Mouse (Mus musculus) heart, adult 2 months (tissue): ENCODE measurements around the gene Rgs9bp. TPM values are rescaled to one million over a fixed set of nuclear protein-coding genes. Genes with fewer than 3 reads are reported as not detected.

Experiments used
- DNase-seq, 2 experiments: peaks; one replicate each; pipeline ENCODE4 v3.0.0; 2021
- H3K27ac ChIP-seq: fragments of 200-600 bp; 2 replicates; pipeline ENCODE4 v1.8.1; 2022
- H3K27me3 ChIP-seq: fragments of 200-500 bp; 2 replicates; pipeline ENCODE4 v1.6.1; 2012; ENCODE audit warnings: mild to moderate bottlenecking, low read length, inconsistent platforms, mixed read lengths; ENCODE audit not compliant: control insufficient read depth, insufficient read depth
- H3K36me3 ChIP-seq: fragments of 200-500 bp; 2 replicates; pipeline ENCODE4 v1.6.1; 2012; ENCODE audit warnings: low read length, inconsistent platforms; ENCODE audit not compliant: control insufficient read depth, insufficient read depth
- H3K4me1 ChIP-seq: fragments of 200-500 bp; 2 replicates; pipeline ENCODE4 v1.6.1; 2011; ENCODE audit warnings: low read length; ENCODE audit not compliant: control insufficient read depth, insufficient read depth
- H3K4me3 ChIP-seq: fragments of 200-600 bp; 2 replicates; pipeline ENCODE4 v1.8.1; 2022
- H3K79me2 ChIP-seq: fragments of 200-500 bp; replicated peaks from 2 replicates; pipeline ENCODE4 v1.6.1; 2012; ENCODE audit warnings: mild to moderate bottlenecking, inconsistent platforms, low read length, moderate library complexity, mixed read lengths; ENCODE audit not compliant: control insufficient read depth, insufficient read depth
- H3K9ac ChIP-seq: fragments of 200-500 bp; 2 replicates; pipeline ENCODE4 v1.6.1; 2012; ENCODE audit warnings: low read depth, mild to moderate bottlenecking, control low read depth, inconsistent platforms, low read length, mixed read lengths
- CTCF ChIP-seq: fragments of 200-600 bp; IDR thresholded peaks from 2 replicates; pipeline ENCODE4 v1.8.1; 2022; ENCODE audit warnings: antibody characterized with exemption, mild to moderate bottlenecking, moderate library complexity
- EP300 ChIP-seq: fragments of 200-500 bp; IDR thresholded peaks from 2 replicates; pipeline ENCODE4 v1.6.1; 2011; ENCODE audit warnings: low read depth, low read length, control low read depth; ENCODE audit not compliant: insufficient read depth
- POLR2A ChIP-seq: fragments of 200-500 bp; IDR thresholded peaks from 2 replicates; pipeline ENCODE4 v1.6.1; 2011; ENCODE audit warnings: mild to moderate bottlenecking, low read depth, low read length, control low read depth; ENCODE audit not compliant: insufficient read depth
- WGBS: fragments of 180-500 bp; shearing (Covaris S2); methylation state at CpG from one replicate; pipeline ENCODE4 v1.1.7; 2018; 5-methylcytosine and 5-hydroxymethylcytosine counted together
- intact Hi-C: fragments of 180-260 bp; cut with DNase I; formaldehyde crosslinking; loops from one replicate; pipeline ENCODE4 v1.15.1; 2025
- polyA plus RNA-seq: library from polyadenylated mRNA; depleted of rRNA; stranded (reverse); fragments of >200 nt; gene quantifications from 2 replicates; pipeline ENCODE4 v1.2.3, GENCODE M21; 2012
- total RNA-seq, 2 experiments: library from RNA; stranded (reverse); gene quantifications; 2 replicates each; pipeline ENCODE4 v1.2.3; 2021

Rgs9bp gene
- total and polyA plus RNA-seq, 3 experiments: 0.05 TPM; not detected in 1

- H3K27ac ChIP-seq: no peak overlapping the region
- no peak for TF ChIP-seq POLR2A
- no peak for TF ChIP-seq CTCF
- no peak for TF ChIP-seq EP300
- H3K4me1 ChIP-seq: peaks cover 1% of the 10 kb centered on the region; the same call in 1 of the 2 replicates
- no peak overlapping the region for H3K4me3 ChIP-seq
- H3K36me3 ChIP-seq: no peaks in the 10 kb centered on the region
- intact Hi-C loops: no loop called here
- DNase-seq: peak in 1 of 2 experiments; percentile 18
- H3K27me3 ChIP-seq: no peaks in the 10 kb centered on the region
- no peaks in the 10 kb centered on the region; the same call in 1 of the 2 replicates for H3K79me2 ChIP-seq
- 78% methylated on average over 10 of the region's 10 CpGs for WGBS
- no peak overlapping the region for H3K9ac ChIP-seq
These were observed 5.4 kb upstream of the Rgs9bp start for GRCm38 (mm10) chr7:35590731-35591191.

DNA sequence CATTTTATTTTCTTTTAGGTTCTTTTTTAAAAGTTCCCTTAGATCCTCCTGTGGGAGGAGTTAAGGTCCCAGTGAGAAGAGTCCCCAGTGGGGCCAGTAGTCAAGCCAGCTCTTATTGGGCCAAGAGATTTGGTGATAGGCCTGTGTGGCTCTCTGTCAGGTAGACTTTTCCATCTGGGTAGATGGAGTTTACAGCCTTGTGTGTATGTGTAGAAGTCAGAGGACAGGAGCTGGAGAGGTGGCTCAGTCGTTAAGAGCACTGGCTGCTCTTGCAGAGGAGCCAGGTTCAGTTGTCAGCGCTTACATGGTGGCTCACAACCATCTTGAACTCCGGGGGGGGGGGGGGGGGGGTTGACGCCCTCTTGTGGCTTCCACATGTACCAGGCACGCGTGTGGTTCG, 4.1 kb upstream of the Rgs9bp start:
- no peak overlapping the region for H3K4me3 ChIP-seq
- H3K27ac ChIP-seq: no peak overlapping the region
- no peak overlapping the region for H3K9ac ChIP-seq
- 73% methylated on average over 7 of the region's 7 CpGs for WGBS
- H3K4me1 ChIP-seq: peaks cover 1% of the 10 kb centered on the region; the same call in 1 of the 2 replicates
- no peaks in the 10 kb centered on the region; the same call in 1 of the 2 replicates for H3K79me2 ChIP-seq
- H3K27me3 ChIP-seq: peaks cover 2% of the 10 kb centered on the region; the same call in 1 of the 2 replicates
- intact Hi-C loops: loop anchor here (5.0 kb wide), 1 partner anchor 58 kb away; the partner anchor contains the start of gene Pdcd5
- no peak for TF ChIP-seq CTCF
- H3K36me3 ChIP-seq: no peaks in the 10 kb centered on the region
- DNase-seq: no peak

DNA sequence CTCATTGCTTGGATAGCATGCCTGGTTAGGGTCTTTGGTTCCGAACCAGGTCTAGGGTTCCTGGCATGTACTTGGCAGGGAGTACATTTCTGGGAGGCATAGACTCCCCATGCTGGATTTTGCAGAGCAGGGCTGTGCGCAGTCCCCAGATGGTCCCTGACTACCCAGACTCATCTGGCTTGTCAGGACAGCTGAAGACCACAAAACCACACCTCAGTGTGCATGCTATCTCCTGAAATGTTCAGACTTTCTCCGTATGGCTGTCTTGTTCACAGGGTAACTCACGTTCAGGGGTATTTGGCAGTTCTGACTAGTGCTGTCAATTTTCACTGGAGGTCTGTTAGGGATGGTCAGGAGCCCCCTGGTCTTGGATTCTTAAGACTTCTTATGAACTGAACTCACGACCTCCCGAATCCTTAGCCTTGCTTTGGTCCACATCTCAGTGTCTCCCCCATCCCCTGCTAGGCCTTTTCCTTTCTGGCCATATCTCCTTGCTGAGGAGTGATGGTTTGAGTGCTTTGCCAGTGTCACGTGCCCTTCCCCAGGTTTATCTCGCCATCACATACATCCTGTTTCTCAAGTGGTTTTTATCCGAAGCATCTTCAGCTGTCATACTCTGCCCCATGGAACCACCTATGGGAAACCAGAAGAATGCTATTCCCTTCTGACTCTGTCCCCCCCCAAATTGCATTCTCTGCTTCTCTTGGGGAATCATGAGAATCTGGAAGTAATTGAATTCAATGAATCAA, 3.5 kb upstream of the Rgs9bp start:
- Histone ChIP-seq H3K9ac (no peak overlapping the region), H3K79me2 (no peaks in the 10 kb centered on the region; the same call in 1 of the 2 replicates), H3K4me1 (peaks cover 1% of the 10 kb centered on the region; the same call in 1 of the 2 replicates), H3K27me3 (peaks cover 7% of the 10 kb centered on the region; the same call in 1 of the 2 replicates), H3K36me3 (no peaks in the 10 kb centered on the region), H3K4me3 (no peak overlapping the region), H3K27ac (no peak overlapping the region)
- no peak for TF ChIP-seq EP300
- TF ChIP-seq CTCF: no peak
- TF ChIP-seq POLR2A: no peak
- no peak for DNase-seq
- intact Hi-C loops: loop anchor here (5.0 kb wide), 1 partner anchor 58 kb away; the partner anchor contains the start of gene Pdcd5
- WGBS: 70% methylated on average over 9 of the region's 9 CpGs

DNA sequence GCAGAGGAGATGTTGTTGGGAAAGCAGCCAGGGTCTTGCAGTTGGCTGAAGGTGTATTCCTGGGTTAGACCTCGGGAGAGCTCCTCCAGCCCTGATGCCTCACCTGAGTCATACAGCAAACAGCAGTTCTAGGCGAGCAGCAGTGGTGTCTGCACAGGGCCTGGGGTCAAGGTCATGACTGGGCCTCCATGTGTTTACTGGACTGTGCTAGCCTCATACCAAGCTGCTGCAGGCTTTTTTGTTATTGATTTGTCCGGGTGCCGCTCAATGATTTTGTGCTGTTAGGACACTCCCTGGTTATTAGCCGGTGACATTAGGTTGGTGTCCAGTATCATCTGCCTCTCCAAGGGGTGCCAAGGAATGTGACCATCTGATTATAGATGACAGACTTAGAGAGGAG, 2.3 kb upstream of the Rgs9bp start:
- Histone ChIP-seq H3K9ac (no peak overlapping the region), H3K27me3 (peaks cover 8% of the 10 kb centered on the region; the same call in 1 of the 2 replicates), H3K4me1 (peaks cover 1% of the 10 kb centered on the region; the same call in 1 of the 2 replicates), H3K79me2 (no peaks in the 10 kb centered on the region; the same call in 1 of the 2 replicates), H3K27ac (no peak overlapping the region), H3K4me3 (no peak overlapping the region), H3K36me3 (no peaks in the 10 kb centered on the region)
- 83% methylated on average over 5 of the region's 5 CpGs for WGBS
- intact Hi-C loops: loop anchor here (5.0 kb wide), 1 partner anchor 60 kb away; the partner anchor contains the start of gene Pdcd5
- TF ChIP-seq CTCF (no peak), POLR2A (no peak), EP300 (no peak)
- no peak for DNase-seq

DNA sequence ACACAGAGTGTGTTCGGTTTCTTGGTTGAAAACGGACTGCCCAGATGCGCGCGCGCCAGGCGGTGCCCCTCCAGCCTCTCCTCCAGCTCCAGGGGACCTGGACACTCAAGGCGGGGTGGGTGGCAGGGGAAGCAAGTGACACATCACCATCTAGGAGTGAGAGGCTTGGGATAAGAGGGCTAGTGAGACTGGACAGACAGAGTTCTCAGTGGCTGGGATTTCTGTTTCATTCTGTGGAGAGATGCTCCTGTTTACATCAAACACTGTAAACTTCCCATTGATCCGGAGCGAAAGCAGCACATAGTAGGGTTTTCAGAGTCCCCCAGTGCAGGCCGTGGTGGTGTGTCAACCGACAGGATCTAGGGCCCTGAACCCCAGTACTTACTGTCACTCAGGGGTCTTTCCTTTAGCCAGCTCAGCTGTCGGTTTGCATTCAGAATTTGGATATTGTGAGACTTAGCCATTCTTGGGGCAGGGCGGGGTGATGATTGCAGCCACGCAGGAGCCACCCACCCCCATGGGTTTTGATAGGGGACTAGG, 1.6 kb upstream of the Rgs9bp start:
- Histone ChIP-seq H3K36me3 (no peaks in the 10 kb centered on the region), H3K27me3 (peaks cover 9% of the 10 kb centered on the region; the same call in 1 of the 2 replicates), H3K79me2 (no peaks in the 10 kb centered on the region; the same call in 1 of the 2 replicates), H3K27ac (no peak overlapping the region), H3K4me3 (peak overlapping the region; percentile 81), H3K4me1 (peaks cover 1% of the 10 kb centered on the region; the same call in 1 of the 2 replicates), H3K9ac (peak overlapping the region; percentile 66)
- WGBS: 25% methylated on average over 15 of the region's 15 CpGs
- intact Hi-C loops: loop anchor here (5.0 kb wide), 1 partner anchor 60 kb away; the partner anchor contains the start of gene Pdcd5
- TF ChIP-seq CTCF: no peak
- no peak for TF ChIP-seq EP300
- no peak for TF ChIP-seq POLR2A
- DNase-seq: no peak
